Mouse (Mus musculus): Measurements from ENCODE around the gene Slc2a2. TPM values are rescaled to one million over a fixed set of nuclear protein-coding genes. Genes with fewer than 3 reads are reported as not detected.
"Not testable (repeated sequence)": the region's sequence is repeated elsewhere in the genome, so short reads cannot be mapped to it uniquely, and the experiment has no call there.

Gene Slc2a2
- total RNA-seq, 2 experiments from 2014 or later: 0.09 TPM; not detected in 1

DNA sequence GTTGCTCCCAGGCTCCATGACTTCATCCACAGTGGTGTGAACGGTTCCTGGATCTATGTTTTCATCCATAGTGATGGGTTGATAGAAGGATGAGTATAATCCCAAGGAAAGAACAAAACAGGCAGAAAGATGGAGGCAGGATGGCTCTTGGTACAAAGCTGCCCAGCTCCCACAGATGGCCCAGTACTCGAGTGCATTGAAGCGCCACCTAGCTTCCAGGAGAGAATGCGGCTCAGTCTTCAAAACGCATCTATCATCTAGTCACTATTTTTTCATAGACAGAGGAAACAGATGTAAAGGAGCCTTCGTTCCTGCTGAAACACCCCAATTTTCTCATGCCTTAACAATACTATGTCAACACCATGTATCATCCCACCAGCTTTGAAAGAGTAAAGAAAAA lies 25.8 kb downstream of the Slc2a2 start:
- ATAC-seq (replicated peaks; ENCODE audit: low FRiP score, low TSS enrichment, poor library complexity, severe bottlenecking): no peak

- no peak for ATAC-seq (replicated peaks; ENCODE audit: low FRiP score, low TSS enrichment, poor library complexity, severe bottlenecking)
Observed at GRCm38 (mm10) chr3:28725203-28725602, 27.5 kb downstream of the Slc2a2 start.

DNA sequence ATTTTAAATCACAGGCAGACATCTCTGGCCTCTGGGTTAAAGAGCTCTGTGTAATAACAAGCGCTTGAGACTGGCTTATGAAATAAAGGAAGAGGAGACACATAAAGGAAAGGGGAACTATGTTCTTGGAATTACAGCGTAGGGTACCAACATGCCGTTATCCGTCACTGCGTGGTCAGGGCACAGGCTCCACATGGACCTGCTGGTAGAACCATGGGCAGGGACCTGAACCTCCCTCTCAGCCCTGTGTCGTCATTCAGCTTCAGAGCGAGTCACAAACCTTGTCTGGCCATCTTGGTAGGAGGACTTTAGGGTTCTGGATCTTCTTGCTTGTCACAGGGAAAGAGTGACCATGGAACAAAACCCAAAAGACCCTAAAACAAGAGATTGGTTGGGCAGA lies 28.7 kb downstream of the Slc2a2 start:
- no peak for ATAC-seq (replicated peaks; ENCODE audit: low FRiP score, low TSS enrichment, poor library complexity, severe bottlenecking)

DNA sequence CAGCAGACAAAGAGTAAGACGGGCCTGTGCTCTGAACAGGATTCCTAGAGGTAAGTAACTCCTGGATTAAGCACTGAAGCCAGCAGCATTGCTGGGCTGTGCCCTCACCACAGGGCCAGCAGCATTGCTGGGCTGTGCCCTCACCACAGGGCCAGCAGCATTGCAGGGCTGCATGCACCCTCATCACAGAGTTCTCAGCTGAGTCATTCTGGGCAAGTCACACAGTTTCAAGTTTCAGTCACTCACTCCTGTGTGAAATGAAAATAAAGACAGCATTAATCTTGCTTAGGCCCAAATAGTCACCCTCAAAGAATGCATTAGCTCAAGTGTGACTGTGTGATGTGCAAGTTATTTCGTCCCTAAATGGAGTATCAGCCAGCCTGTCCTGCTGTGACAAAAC lies 37.0 kb downstream of the Slc2a2 start:
- no peak for ATAC-seq (replicated peaks; ENCODE audit: low FRiP score, low TSS enrichment, poor library complexity, severe bottlenecking)

- ATAC-seq (replicated peaks; ENCODE audit: low FRiP score, low TSS enrichment, poor library complexity, severe bottlenecking): no peak
Observed at GRCm38 (mm10) chr3:28736981-28737380, 39.3 kb downstream of the Slc2a2 start.

GRCm38 (mm10) chr3:28740353-28740752 lies 42.6 kb downstream of the Slc2a2 start:
- ATAC-seq (replicated peaks; ENCODE audit: low FRiP score, low TSS enrichment, poor library complexity, severe bottlenecking): no peak

DNA sequence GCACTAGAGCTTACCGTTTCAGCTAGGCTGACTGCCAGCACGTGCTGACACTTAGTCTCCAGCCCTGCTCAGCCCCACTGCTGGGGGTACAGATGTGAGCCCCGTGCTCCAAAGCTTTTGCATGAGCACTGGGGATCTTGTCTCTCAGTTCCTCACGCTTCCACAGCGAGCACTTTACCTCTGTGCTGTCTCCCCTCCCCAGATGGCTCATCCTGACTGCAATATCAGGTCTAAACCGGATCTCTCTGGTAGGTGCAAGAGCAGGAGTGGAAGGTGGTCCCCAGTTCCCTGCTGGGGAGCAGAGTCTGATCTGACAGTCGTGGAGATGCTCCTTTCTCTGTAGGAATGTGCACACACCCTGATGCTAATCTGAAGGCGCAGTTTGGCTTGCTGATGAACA lies 45.5 kb downstream of the Slc2a2 start:
- no peak for ATAC-seq (replicated peaks; ENCODE audit: low FRiP score, low TSS enrichment, poor library complexity, severe bottlenecking)

DNA sequence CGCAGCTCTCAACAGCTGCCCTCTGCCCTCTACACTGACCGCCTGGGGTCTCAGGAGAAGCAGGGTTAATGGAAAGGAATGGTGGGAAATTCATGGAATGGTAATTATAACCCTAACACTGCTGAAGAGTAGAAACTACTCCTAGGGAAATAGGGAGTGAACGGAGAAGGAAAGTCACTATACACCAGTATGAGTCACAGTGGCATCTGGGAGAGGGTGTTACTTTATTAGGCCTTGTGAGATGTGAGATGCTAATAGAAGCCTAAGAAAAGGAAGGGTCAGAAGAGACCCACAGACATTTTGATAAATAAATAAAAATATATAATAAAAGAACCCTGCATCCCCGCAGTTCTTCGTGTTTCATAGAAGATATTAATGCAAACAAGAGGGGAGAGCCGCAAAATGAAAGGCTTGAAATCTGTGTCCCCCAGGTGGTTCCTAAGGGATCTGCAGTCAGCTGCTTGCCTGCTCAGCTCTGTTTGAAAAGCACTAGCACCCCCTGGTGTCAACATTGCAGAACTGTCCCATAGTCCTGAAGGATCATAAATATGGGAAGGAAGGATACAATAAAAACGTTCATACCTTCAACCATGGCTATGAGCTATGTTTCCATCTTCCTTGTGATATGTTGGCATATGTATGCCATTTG lies 48.3 kb downstream of the Slc2a2 start:
- ATAC-seq (replicated peaks; ENCODE audit: low FRiP score, low TSS enrichment, poor library complexity, severe bottlenecking): peak; percentile 97

DNA sequence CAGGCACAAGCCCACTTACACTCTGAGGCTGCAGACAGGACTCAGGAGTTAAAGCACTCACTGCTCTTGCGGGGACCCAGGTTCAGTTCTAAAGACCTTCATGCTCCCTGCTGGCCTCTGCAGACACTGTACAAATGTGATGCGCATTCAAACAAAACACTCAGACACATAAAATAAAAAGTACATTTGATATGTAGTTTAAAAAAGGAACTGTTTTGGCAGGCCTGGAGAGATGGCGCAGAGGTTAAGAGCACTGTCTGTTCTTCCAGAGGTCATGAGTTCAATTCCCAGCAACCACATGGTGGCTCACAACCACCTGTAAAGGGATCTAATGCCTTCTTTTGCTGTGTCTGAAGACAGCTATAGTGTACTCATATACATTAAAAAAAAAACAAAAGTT lies 50.4 kb downstream of the Slc2a2 start:
- ATAC-seq (replicated peaks; ENCODE audit: low FRiP score, low TSS enrichment, poor library complexity, severe bottlenecking): no peak

GRCm38 (mm10) chr3:28748956-28749355 lies 51.3 kb downstream of the Slc2a2 start:
- no peak for ATAC-seq (replicated peaks; ENCODE audit: low FRiP score, low TSS enrichment, poor library complexity, severe bottlenecking)

GRCm38 (mm10) chr3:28755477-28755876 lies 57.8 kb downstream of the Slc2a2 start:
- ATAC-seq (replicated peaks; ENCODE audit: low FRiP score, low TSS enrichment, poor library complexity, severe bottlenecking): no peak

DNA sequence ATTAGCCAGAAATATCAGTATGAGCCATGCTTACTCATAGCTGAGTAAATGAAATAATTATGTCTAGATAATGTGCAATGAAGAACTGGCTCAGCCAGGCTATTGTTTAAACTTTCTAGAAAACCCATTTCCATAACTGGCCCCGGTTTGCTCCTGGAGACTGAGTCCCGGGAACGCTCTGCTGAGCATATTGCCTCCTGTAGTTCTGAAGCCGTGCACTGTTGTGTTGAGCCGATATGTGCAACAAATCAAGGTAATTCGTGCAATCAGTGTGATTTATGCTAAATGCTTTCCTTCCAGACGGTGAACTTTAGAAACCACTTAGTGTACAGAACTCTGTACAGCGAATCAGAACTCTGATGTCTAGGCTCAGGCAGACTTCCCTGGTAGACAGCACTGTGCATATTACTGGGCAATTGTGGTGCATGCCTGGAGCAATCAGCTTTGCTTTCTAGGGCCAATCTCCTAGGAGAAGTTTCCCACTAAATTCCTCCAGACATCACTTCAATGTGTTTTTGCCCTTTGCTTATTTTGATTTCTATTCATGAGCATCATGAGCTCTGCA lies 63.6 kb downstream of the Slc2a2 start:
- no peak for ATAC-seq (replicated peaks; ENCODE audit: low FRiP score, low TSS enrichment, poor library complexity, severe bottlenecking)

DNA sequence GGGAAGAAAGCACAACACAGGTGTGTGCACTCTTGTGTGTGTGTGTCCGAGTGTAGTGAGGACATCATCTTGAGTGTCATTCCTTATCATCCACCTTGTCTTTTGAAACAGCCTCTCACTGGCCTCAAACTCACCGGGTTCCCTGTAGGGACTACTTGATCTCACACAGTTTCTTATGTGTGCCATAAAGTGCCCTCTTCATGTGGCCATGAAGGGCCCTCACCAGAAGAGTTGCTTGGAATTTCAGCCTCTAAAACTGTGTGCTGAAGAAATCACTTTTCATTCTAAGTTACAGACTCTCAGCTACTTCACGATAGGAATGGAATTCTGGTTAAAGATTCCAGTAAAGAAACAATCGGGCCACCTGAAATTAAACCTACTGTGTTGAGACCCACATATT lies 69.2 kb downstream of the Slc2a2 start:
- no peak for ATAC-seq (replicated peaks; ENCODE audit: low FRiP score, low TSS enrichment, poor library complexity, severe bottlenecking)

GRCm38 (mm10) chr3:28768222-28768621 lies 70.5 kb downstream of the Slc2a2 start:
- no peak for ATAC-seq (replicated peaks; ENCODE audit: low FRiP score, low TSS enrichment, poor library complexity, severe bottlenecking)

DNA sequence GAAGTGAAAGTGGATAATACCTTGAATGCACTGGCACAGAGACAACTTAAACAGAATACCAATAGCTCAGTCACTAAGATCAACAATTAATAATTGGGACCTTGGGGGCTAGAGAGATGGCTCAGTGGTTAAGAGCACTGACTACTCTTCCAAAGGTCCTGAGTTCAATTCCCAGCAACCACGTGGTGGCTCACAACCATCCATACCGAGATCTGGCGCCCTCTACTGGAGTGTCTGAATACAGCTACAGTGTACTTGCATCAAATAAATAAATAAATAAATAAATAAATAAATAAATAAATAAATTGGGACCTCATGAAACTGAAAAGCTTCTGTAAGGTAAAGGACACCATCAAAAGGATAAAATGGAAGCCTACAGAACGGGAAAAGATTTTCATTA lies 75.2 kb downstream of the Slc2a2 start:
- ATAC-seq (replicated peaks; ENCODE audit: low FRiP score, low TSS enrichment, poor library complexity, severe bottlenecking): not testable (repeated sequence)

GRCm38 (mm10) chr3:28775361-28775760 lies 77.7 kb downstream of the Slc2a2 start:
- peak; percentile 85 for ATAC-seq (replicated peaks; ENCODE audit: low FRiP score, low TSS enrichment, poor library complexity, severe bottlenecking)

DNA sequence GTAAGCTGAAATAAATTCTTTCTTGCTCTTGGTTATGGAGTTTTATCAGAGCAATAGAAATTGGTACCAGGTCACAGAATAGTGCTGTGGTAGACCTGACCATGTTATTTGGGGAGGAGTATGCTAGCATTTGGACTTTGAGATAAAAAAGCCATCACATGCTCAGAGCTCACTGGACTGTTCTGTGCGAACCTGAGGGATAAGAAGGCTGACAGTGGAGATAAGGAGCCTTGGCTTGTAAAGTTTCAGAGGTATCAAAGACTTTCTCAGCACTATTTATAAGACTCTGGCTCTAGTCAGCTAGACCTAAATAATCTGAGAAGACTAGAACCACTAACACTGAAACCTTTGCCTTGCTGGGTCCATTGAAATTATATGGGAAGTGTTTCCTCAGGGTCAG lies 78.3 kb downstream of the Slc2a2 start:
- ATAC-seq (replicated peaks; ENCODE audit: low FRiP score, low TSS enrichment, poor library complexity, severe bottlenecking): peak; percentile 89

DNA sequence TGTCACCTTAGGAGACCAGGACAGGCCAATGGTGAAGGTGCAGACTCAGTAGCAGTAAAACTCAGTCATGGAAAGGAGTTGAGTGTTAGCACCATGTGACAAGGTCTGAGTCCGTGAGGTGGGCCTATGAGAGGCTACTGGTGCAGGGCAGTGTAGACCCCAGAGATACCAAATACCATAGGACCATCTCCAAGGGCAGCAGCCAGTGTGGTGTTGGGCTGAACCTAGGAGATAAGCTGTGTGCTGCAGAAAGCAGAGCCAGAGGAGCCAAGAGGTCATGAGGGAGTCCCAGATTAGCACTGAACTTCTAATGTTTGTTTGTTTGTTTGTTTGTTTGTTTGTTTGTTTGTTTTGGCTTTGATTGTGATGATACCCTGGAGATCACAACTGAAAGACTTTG lies 78.8 kb downstream of the Slc2a2 start:
- ATAC-seq (replicated peaks; ENCODE audit: low FRiP score, low TSS enrichment, poor library complexity, severe bottlenecking): peak; percentile 42

DNA sequence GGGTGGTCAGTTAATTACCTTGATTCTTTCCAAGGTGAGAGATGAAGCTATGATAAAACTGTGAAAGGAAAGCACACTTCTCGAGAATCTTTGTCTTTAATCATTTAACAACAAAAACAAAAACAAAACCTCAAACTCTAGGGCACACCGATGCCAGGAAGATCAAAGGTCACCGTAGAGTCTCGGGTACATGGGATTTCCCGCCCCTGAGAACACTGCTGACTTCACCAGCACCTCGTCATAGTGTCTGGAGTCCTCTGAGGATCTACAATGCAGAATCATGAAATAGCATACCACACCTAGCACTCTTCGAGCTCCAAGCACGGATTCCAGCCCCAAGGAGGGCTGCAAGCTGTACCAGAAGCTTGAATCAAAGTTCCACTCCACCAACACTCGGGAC lies 82.8 kb downstream of the Slc2a2 start:
- ATAC-seq (replicated peaks; ENCODE audit: low FRiP score, low TSS enrichment, poor library complexity, severe bottlenecking): no peak
